Mouse (Mus musculus): ENCODE results near the gene Fgf11.

DNA sequence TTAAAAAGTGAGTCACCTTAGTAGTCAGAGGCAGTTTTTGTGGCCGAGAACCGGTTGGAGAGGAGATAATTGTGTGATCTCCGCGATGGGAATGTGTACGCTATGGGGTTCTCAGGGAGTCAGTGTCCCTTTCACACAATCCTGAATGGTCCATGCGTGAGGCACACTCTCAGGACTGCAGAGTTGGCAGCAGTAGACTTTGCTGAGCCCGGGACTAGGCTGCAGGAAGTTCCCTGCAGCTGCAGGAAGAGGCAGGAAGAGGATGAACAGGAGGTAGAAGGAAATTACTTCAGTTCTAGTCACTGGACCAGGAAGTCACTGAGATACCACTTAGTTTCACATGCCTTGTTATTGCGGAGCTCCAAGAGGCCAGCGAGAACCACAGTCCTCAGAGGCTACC lies 47.5 kb upstream of the Fgf11 start:
- TF ChIP-seq CTCF (IDR thresholded peaks at IDR 0.05; ENCODE audit: borderline replicate concordance, insufficient read depth, low read depth, low read length) (no peak), POLR2A (IDR thresholded peaks at IDR 0.05; ENCODE audit: borderline replicate concordance, insufficient read depth, low read length) (no peak)

Measured in cerebellum, adult 2 months (tissue).